Mouse (Mus musculus): ENCODE data around the gene Atxn7l1. TPM values are rescaled to one million over a fixed set of nuclear protein-coding genes. Genes with fewer than 3 reads are reported as not detected.

Atxn7l1 gene
- total RNA-seq, 1 experiment = 3.9 TPM

DNA sequence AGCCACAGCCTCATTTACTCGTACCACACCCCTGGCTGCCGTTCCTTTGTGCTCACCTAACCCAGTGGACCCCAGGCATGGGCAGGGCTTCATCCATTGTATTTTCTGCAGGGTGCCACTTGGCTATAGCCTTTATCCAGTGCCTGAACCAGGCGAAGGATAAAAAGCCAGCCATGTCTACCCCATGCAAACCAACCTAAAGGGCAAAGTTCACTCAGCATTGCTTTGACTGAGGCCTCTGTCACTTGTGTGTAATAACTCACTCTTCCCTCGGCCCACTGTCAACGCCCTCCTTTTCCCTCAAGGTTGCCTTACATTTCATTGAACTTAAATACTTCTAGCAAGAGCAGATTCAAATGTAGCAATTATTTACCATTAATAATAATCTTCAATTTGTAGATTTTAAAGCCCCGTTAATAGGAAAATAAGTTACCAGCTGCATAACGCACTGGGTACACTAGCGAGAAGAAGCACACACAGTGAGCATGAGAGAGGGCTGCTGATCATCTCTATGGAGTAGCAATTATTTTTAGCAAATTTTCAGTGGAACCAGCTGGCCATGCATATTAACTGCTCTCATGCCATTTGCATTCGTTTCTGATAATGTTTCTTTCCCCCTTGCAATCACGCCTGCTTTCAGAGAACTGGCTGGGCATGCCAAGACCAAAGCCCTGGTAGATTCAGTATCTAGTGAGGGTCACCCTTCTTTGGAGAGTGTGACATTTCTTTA lies 40.9 kb upstream of the Atxn7l1 start:
- no peak overlapping the region for H3K27ac ChIP-seq (ENCODE audit: insufficient read depth, low read depth, low read length, poor library complexity, severe bottlenecking)
- in situ Hi-C loops (cut with MboI; ENCODE audit: low sequenced_read_pairs in 2 of 2, unreplicated experiment in 2 of 2) = no loop called here
- DNase-seq (ENCODE audit: low read depth, low spot score) = no peak
- no peak overlapping the region for H3K9ac ChIP-seq (ENCODE audit: insufficient read depth, low read depth, low read length, poor library complexity, severe bottlenecking)
- no peak for TF ChIP-seq MAFK (IDR thresholded peaks at IDR 0.05; ENCODE audit: insufficient read depth, low read depth, low read length)
- H3K4me1 ChIP-seq (ENCODE audit: control insufficient read depth in 2 of 2, insufficient read depth in 2 of 2, low read length in 2 of 2, poor library complexity in 1 of 2) = no peaks in the 10 kb centered on the region
- no peak overlapping the region for H3K4me3 ChIP-seq (ENCODE audit: insufficient read depth in 1 of 2, low read depth in 1 of 2, low read length in 2 of 2, poor library complexity in 1 of 2, severe bottlenecking in 1 of 2)
- H3K36me3 ChIP-seq (ENCODE audit: control insufficient read depth, insufficient read depth, low read length, poor library complexity, severe bottlenecking) = no peaks in the 10 kb centered on the region
- no peaks in the 10 kb centered on the region; the same call in 1 of the 2 replicates for H3K9me3 ChIP-seq (ENCODE audit: control insufficient read depth, insufficient read depth, low read depth, low read length)

GRCm38 (mm10) chr12:33109531-33109930 lies 38.0 kb upstream of the Atxn7l1 start:
- H3K4me3 ChIP-seq (ENCODE audit: insufficient read depth in 1 of 2, low read depth in 1 of 2, low read length in 2 of 2, poor library complexity in 1 of 2, severe bottlenecking in 1 of 2) = no peak overlapping the region
- no peak overlapping the region for H3K9ac ChIP-seq (ENCODE audit: insufficient read depth, low read depth, low read length, poor library complexity, severe bottlenecking)
- DNase-seq (ENCODE audit: low read depth, low spot score) = no peak
- H3K36me3 ChIP-seq (ENCODE audit: control insufficient read depth, insufficient read depth, low read length, poor library complexity, severe bottlenecking) = no peaks in the 10 kb centered on the region
- in situ Hi-C loops (cut with MboI; ENCODE audit: low sequenced_read_pairs in 2 of 2, unreplicated experiment in 2 of 2) = no loop called here
- H3K27ac ChIP-seq (ENCODE audit: insufficient read depth, low read depth, low read length, poor library complexity, severe bottlenecking) = no peak overlapping the region
- TF ChIP-seq ZC3H11A (IDR thresholded peaks at IDR 0.05; ENCODE audit: borderline replicate concordance, low read depth, low read length) (0 out of 2 replicates have a peak, but pooled peaks have one; percentile 16), MAFK (IDR thresholded peaks at IDR 0.05; ENCODE audit: insufficient read depth, low read depth, low read length) (no peak)
- H3K9me3 ChIP-seq (ENCODE audit: control insufficient read depth, insufficient read depth, low read depth, low read length) = no peaks in the 10 kb centered on the region; the same call in 1 of the 2 replicates
- no peaks in the 10 kb centered on the region; a peak in 1 of 4 replicates for H3K4me1 ChIP-seq (ENCODE audit: control insufficient read depth in 2 of 2, insufficient read depth in 2 of 2, low read length in 2 of 2, poor library complexity in 1 of 2)

DNA sequence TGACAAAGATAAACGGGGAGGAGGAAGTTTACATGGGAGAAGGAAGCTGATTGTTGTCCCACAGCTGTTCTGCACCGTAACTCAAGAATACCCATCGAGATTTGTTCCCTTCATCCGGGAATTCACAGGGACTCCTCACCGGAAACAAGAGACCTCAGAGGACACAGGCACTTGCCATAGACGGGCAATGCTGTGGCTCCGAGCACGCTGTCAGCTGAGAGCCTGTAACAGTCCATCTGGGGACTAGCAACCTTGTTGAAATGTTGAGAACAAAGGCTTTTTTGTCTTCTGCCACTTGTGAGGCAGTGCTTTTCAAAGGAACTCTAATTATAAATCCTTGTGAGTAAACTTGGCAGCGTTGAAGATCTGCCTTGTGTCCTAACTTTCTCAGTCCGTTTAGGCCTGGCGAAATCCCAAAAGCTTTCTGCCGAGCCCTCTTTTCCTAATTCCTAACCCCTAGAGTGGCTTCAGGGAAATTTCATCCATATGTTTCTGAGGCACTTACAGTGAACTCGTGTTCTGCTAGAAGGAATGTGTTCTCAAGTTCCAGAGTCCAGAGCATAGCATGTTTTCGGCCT lies 36.5 kb upstream of the Atxn7l1 start:
- H3K4me1 ChIP-seq (ENCODE audit: control insufficient read depth in 2 of 2, insufficient read depth in 2 of 2, low read length in 2 of 2, poor library complexity in 1 of 2) = no peaks in the 10 kb centered on the region; a peak in 1 of 4 replicates
- no peak overlapping the region for H3K27ac ChIP-seq (ENCODE audit: insufficient read depth, low read depth, low read length, poor library complexity, severe bottlenecking)
- in situ Hi-C loops (cut with MboI; ENCODE audit: low sequenced_read_pairs in 2 of 2, unreplicated experiment in 2 of 2) = no loop called here
- no peaks in the 10 kb centered on the region for H3K36me3 ChIP-seq (ENCODE audit: control insufficient read depth, insufficient read depth, low read length, poor library complexity, severe bottlenecking)
- no peak for DNase-seq (ENCODE audit: low read depth, low spot score)
- H3K4me3 ChIP-seq (ENCODE audit: insufficient read depth in 1 of 2, low read depth in 1 of 2, low read length in 2 of 2, poor library complexity in 1 of 2, severe bottlenecking in 1 of 2) = no peak overlapping the region
- no peaks in the 10 kb centered on the region for H3K9me3 ChIP-seq (ENCODE audit: control insufficient read depth, insufficient read depth, low read depth, low read length)
- no peak overlapping the region for H3K9ac ChIP-seq (ENCODE audit: insufficient read depth, low read depth, low read length, poor library complexity, severe bottlenecking)
- TF ChIP-seq HCFC1 (IDR thresholded peaks at IDR 0.05; ENCODE audit: borderline replicate concordance, insufficient read depth, low read length) (no peak), ZNF384 (IDR thresholded peaks at IDR 0.05; ENCODE audit: low read depth, low read length) (no peak), CHD2 (IDR thresholded peaks at IDR 0.05; ENCODE audit: low read depth, low read length) (no peak), ZC3H11A (IDR thresholded peaks at IDR 0.05; ENCODE audit: borderline replicate concordance, low read depth, low read length) (no peak), MAFK (IDR thresholded peaks at IDR 0.05; ENCODE audit: insufficient read depth, low read depth, low read length) (no peak)

GRCm38 (mm10) chr12:33118624-33119301 lies 28.7 kb upstream of the Atxn7l1 start:
- no peak for DNase-seq (ENCODE audit: low read depth, low spot score)
- TF ChIP-seq ZNF384 (IDR thresholded peaks at IDR 0.05; ENCODE audit: low read depth, low read length) = no peak
- TF ChIP-seq HCFC1 (IDR thresholded peaks at IDR 0.05; ENCODE audit: borderline replicate concordance, insufficient read depth, low read length) = no peak
- Histone ChIP-seq H3K4me1 (ENCODE audit: control insufficient read depth in 2 of 2, insufficient read depth in 2 of 2, low read length in 2 of 2, poor library complexity in 1 of 2) (0 out of 4 replicates have a peak, but pooled peaks cover 0 to 1% of the 10 kb centered on the region in 2 experiments), H3K27ac (ENCODE audit: insufficient read depth, low read depth, low read length, poor library complexity, severe bottlenecking) (no peak overlapping the region), H3K9ac (ENCODE audit: insufficient read depth, low read depth, low read length, poor library complexity, severe bottlenecking) (peak overlapping the region; percentile 4; the same call in 1 of the 2 replicates), H3K9me3 (ENCODE audit: control insufficient read depth, insufficient read depth, low read depth, low read length) (no peaks in the 10 kb centered on the region), H3K36me3 (ENCODE audit: control insufficient read depth, insufficient read depth, low read length, poor library complexity, severe bottlenecking) (no peaks in the 10 kb centered on the region), H3K4me3 (ENCODE audit: insufficient read depth in 1 of 2, low read depth in 1 of 2, low read length in 2 of 2, poor library complexity in 1 of 2, severe bottlenecking in 1 of 2) (peak overlapping the region; percentile 61 to 80)
- in situ Hi-C loops (cut with MboI; ENCODE audit: low sequenced_read_pairs in 2 of 2, unreplicated experiment in 2 of 2) = no loop called here
